Mouse (Mus musculus) ES-E14 (cell line): Measurements from ENCODE around the gene Nim1k.
"Not testable (repeated sequence)": the region's sequence is repeated elsewhere in the genome, so short reads cannot be mapped to it uniquely, and the experiment has no call there.

ENCODE experiments used
- CHD2 ChIP-seq: IDR thresholded peaks from 2 replicates; pipeline ENCODE4 v1.6.1; 2014; ENCODE audit warnings: mild to moderate bottlenecking, low read depth, low read length, inconsistent platforms
- HCFC1 ChIP-seq: IDR thresholded peaks from 2 replicates; pipeline ENCODE4 v1.6.1; 2012; ENCODE audit warnings: low read length, inconsistent platforms, borderline replicate concordance; ENCODE audit not compliant: insufficient read depth
- MAFK ChIP-seq: IDR thresholded peaks from 2 replicates; pipeline ENCODE4 v1.6.1; 2014; ENCODE audit warnings: mild to moderate bottlenecking, low read depth, low read length, inconsistent platforms; ENCODE audit not compliant: insufficient read depth
- ZC3H11A ChIP-seq: IDR thresholded peaks from 2 replicates; pipeline ENCODE4 v1.6.1; 2012; ENCODE audit warnings: low read depth, mild to moderate bottlenecking, inconsistent platforms, low read length, borderline replicate concordance
- ZNF384 ChIP-seq: IDR thresholded peaks from 2 replicates; pipeline ENCODE4 v1.6.1; 2012; ENCODE audit warnings: low read depth, low read length, inconsistent platforms

DNA sequence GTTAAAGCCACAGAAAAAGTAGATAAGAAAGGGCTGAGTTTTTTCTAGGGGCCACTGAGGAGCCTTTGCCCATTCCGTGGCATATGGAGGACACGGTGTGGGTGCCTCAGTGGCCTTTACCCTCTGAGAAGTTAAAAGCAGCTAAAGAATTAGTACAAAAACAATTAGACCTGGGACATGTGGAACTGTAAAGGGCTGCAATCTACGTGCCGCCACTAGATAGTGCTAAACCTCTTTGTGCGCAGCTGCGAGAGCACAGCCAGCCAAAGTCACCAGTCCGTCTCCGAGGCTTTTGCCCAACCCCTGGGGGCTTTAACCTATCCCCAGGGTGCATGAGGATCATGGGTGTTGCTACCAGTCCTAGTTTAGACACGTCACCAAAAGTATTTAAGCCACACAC is 94.3 kb downstream of the Nim1k start:
- not testable (repeated sequence) for TF ChIP-seq ZC3H11A, MAFK, CHD2, HCFC1, ZNF384
